Mouse (Mus musculus) urinary bladder, postnatal 4 days (tissue): ENCODE measurements at regions not wholly inside any gene's neighbourhood (a gene's known extent, or its start where the extent isn't known, plus 50 kb on each side); places are given as distances from the start of the nearest gene placed in this dataset.

Experiments
- DNase-seq, 2 experiments: peaks; one replicate each; pipeline ENCODE4 v3.0.0; 2021 to 2022; ENCODE audit warnings: low spot score in 2 of 2

DNA sequence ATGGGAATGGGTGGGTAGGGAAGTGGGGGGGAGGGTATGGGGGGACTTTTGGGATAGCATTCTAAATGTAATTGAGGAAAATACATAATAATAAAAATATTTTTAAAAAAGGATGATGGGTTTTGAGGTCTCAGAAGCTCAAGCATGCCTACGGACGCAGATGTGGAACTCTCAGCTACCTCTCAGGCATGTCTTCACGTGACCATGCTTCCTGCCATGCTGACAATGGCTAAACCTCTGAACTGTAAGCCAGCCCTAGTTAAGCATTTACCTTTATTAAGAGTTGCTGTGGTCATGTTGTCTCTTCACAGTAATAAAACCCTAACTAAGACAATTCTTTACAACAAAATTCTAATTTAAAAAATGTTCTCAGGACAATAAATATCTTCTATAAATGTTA, 80.0 kb downstream of the Tex36 start:
- no peak for DNase-seq

DNA sequence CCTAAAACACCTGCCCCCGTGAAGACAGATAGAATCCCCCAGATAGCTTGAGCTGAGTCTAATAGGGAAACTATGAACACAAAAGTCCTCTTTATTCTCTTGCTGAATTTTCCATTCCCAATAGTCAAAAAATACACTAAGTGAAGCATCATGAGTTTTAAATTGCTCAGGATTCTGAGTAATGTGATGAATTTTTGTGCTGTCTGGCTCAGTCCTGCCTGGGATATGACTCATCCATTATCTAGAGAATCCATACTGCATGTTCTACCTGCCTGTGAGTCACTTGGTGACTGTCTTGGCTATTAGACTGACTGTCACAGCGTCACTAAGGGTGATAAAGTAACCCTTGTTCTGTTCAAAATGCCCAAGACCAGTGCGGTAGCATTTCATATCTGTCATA, 83.0 kb downstream of the Tex36 start:
- no peak for DNase-seq

DNA sequence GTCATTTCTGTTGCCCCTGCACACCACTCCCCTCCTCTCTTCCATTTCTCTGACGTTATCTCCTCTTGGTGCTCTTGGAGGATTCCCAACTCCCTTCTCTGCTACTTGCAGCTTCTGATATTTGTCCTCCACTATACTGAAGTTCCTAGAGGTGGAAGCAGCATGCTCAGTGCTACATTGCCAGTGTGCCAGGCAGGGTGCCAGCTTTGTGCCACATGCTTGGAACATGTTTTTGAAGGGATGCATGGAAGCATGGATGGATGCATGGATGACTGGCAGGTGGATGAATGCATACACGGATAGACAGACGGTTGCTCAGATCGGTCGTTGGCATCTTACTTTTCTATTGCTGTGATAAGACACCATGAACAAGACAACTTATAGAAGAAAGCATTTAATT, 84.4 kb downstream of the Tex36 start:
- DNase-seq = no peak

DNA sequence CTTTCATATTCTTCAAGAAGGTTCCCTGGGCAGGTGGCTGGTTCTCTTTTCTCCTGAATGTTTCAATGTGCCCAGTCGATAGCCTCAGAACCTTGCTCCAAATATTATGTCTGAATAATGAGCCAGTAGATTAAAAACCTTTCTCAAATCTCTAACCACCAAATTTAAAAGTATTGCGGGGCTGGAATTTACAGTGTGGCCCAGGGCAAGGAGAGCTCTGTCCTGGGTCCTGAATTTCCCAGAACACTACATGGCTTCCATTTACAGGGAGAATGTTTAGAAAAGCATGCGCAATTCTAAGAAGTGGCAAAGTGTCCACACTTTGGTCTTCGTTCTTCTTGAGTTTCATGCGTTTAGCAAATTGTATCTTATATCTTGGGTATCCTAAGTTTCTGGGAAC, 91.0 kb downstream of the Tex36 start:
- no peak for DNase-seq

DNA sequence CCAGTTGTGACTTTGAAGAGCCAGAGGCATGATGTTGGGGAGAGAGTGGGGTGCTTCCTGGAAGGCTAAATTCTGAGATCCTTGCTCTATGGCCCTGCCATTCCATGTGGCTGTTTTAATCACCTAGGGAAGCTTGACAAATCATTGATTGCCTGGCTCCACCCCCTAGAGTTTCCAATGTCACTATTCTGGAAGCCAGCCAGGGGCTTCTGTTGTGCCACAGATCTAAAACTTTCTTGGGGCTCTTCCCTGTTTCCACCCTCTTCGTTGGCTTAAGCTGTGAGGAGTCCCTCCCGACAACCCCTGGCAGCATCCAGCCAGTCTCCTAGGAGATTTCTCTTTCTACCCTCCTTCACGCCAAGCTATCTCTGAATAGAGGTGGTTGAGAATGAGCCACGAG, 92.5 kb downstream of the Tex36 start:
- no peak for DNase-seq

DNA sequence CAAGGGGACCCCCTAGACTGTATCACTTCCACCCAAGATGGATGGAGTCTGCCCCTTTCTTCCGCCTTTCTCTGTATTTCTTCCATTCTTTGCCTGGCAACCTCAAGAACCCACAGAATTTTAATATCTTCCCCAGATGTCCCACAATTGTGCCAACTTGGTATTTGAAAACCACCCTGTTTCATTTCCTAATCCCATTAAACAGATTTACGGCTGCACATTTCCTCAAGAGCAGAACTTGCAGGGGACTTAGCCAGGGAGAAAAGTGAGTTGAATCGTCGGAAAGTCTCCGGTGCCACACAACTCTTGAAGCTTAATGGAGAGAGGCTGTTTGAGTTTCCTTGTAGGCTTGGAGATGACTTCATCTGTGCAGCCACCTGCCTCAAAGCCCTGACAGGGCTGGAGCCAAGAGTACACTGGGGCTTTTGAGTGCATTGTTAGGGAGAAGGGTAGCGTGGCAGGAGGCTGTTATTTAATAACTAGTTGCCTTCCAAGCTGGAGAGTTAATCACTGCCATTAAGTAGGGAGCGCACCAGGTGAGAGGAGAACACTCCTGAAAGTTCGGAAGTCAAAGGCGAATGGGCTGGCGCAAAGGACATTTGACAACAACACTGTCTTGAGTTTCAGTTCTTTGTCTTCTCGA, 93.5 kb downstream of the Tex36 start:
- no peak for DNase-seq

DNA sequence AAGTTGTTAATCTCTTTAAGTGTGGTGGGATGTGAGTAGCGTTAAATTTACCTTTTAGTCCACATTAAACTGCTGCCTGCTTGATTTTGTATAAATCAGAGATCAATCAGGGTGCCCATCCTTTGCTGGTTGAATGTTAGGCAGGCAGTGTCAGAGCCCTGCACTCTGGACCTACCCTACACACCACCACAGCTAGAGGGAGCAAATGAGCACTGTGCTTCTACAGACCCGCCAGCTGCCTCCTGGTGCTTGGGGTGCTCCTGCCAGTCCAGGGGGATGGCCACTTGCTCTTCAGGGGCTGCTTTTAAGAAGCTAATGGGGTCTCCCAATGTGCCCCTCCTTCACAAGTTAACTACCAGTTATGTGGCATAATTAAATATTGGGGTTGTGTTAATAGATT, 96.3 kb downstream of the Tex36 start:
- peak in 1 of 2 experiments; percentile 47 for DNase-seq

DNA sequence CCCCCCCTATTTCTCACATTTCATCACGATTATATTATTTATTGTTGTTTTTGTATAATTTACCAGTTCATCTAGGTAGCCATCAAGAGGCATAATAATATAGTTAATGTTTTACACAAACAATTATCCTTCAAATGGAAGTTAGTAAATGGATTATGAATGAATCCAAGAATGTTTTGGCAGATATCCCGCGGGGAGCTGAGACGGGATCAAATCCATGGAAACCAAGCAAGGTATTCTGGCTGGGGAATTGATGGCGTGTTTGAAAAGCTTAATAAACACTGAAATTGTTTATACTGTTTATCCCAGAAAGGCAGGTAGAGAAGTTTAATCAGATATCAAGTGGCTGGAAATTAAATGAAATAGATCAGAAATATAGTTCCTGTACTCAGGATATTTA, 98.0 kb downstream of the Tex36 start:
- no peak for DNase-seq

DNA sequence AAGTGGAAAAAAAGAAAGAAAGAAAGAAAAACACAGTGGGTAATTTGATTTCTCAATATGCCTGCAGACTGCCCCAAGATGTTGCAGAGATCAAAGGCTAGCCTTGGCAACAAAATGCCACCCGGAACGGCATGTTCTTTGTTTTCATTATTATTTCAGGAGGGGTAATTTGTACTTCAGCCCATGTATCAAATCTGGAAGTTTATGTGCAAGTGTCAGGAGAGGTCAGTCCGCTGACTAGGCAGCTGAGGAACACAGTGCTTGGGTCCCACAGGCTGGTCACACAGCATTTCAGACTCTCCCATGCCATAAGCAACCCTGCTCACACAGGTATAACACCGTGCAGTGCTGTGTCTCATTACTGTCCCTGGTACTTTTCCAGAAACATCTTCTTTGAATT, 99.2 kb downstream of the Tex36 start:
- DNase-seq = no peak

DNA sequence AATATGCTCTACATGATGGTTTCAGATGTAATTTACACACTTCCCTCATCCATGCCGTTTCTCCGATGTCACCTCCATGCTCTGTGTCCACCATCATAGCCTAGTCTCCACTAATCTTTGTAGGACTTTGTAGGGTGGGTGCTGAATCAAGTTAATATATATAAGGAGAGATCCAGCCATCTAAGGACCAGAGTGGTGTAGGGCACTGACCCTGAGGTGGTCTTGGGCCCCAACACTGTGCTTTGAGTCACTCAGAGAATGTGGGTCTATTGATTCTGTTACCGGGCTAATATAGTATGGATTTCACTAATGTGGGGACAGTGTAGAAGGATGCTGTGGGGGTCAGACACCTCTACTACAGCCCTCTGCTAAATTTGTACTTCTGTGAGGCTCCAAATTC, 104.4 kb downstream of the Tex36 start:
- no peak for DNase-seq

DNA sequence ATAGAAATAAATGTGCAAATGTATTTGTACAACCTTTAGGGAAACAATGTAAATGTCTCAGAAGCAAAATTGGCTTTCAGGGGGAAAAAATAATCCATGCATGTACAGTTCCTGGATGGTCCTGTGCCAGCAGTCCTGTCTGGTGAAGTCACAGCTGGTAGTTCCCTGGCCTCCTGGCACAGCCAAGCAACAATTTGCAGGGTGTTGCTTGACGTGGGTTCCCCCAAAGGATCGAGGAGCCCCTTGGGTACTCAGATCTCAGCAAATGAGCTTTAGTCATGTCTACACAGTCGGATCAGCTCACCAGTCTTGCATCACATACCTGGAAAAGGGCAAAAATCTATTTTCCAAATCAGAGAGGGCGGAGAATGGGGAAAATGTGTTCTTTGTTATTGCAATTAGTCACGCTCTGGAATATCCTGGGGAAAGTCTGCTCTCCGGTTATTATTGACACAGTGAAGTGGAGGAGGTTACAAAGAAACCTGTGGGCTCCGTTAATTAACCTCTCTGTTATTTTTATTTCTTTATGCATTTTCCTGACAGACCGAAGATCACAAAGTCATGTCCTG, 106.9 kb downstream of the Tex36 start:
- no peak for DNase-seq

DNA sequence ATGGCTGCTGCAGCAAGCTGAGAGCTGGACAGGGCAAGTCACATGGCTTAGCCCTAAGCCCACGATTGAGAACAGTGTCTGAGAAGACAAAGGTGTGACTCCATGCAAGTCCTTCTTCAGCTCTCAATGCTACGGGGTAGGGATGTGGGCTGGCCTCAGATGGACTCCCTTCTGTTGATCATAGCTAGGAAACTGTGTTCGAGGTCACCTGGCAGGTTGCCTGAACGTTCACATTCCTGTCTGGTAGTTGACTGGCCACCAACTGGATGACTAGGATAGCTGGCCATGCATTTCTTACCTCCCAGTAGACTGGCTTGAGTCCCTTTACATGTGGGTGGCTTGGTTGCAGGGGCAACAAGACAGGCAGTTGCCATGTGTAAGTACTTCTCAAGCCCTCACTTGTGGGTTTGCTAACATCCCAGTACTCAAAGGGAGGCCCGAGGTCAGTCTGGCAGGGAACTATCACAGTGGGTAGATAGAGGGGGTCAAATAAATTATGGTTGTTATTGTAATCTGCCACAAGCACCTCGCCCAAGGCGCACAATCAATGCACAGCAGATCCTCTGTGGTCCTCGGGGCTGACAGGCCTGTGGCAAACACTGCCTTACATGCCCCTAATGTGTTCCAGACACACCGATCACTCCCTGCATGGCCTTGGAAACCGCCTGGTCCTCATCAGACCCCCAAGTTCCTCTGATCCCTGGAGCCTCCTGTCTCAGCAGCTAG, 107.5 kb downstream of the Tex36 start:
- DNase-seq = no peak

DNA sequence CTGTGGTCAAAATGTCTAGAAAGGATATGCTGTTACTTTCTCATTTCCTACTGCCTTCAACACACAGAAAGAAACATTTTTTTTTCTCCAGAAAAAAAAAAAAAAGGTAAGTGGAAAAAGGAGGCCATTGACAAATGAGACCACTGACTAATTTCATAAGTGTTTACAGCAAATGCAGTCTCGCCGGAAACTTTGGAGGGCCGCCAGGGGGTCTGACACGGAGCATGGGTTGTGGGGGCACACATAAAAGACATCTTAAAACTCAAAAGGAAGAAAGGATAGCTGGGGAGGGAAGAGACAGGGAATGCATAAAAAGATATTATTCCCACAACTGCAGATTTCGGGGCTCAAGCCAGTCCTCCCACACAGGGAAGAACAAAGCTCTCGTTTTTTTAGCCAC, 109.3 kb downstream of the Tex36 start:
- DNase-seq = peak in 1 of 2 experiments; percentile 73

DNA sequence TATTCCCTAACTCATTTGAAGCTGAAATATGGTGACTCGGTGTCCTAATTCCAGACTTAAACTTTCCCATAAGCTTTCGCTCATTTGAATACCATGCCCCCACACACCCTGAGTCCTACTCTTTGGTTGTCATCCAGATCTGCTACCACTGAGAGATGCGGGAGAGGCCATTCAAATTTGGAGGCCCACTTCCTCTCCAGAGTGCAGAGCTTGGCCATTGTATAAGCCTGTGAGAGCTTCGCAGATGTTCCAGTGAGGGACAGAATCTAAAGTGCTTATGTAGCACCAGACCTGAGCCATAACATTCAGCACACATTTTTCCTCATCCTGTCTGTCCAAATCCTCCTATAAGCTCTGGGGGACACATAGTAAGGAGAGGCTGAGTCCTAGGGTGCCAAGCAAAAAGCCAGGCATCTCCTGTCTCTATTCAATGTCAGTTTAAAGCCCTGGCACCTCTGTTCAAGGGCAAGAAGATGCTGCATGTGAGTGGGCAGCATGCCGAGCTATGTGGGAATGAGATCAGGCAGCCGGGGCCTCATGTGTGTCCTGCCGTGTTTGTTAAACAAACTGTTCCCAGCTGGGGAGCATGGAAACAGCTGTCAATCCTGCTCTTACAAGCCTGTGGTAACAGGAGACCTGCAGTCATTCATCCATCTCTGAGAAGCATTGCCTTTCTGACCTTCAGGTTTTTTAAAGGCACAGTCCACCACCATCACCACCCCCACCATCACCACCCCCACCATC, 113.9 kb downstream of the Tex36 start:
- DNase-seq = no peak

DNA sequence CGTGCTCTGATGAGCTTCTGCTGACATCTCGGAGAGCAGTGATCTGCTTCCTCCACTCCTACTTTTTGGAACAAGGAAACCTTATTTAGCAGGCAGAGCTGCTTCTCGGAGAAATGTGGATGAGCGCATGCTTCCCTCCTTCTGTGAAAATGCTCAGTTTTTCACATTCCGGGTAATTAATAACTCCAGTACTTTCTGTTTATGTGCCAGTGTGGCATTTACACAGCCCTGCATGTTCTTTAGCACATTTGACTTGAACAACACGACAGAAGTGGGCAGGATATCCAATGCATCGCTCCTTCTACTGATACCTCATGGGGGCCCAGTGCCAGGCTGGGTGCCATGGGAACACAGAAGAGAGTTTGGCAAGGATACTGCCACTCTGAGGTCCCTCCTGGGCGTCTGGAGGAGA, 117.5 kb downstream of the Tex36 start:
- no peak for DNase-seq

DNA sequence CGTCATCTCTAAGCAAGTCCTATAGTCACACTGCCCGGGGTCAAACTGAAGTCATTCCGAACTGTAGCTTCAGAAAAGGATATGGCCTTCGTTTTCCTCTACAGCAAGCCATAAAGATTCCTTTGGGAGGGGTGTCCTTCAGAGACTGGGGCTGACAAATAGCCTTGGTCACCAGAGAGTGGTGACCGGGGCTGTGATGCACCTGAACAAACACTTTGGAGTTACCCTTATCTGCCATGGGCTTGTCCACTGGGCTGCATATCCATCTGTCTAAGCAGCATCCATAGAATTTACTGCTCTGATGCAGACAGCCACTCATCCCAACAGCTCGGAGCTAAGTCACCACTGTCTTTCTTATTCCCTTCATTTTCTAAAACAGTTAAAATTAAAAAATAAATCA, 120.4 kb downstream of the Tex36 start:
- DNase-seq = no peak

DNA sequence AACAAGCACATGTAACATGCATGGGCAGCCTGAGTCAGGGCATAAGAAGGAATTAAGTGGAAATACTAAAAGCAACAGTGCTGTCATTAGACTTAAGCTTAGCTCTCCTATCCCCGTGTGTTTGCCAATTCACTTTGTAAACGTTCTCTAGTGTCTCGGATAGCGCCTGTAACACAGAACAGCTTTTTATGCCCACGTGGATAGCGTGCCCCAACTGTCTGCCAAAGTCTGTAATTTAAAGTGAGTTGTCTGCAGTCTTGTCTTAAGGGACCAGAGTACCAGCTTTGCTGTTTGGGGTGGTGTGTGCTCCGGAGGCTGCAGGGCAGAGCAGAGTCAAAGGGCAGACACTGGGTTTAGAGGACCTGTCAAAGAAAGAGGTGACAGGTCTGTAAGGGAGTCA, 122.3 kb downstream of the Tex36 start:
- DNase-seq = no peak

DNA sequence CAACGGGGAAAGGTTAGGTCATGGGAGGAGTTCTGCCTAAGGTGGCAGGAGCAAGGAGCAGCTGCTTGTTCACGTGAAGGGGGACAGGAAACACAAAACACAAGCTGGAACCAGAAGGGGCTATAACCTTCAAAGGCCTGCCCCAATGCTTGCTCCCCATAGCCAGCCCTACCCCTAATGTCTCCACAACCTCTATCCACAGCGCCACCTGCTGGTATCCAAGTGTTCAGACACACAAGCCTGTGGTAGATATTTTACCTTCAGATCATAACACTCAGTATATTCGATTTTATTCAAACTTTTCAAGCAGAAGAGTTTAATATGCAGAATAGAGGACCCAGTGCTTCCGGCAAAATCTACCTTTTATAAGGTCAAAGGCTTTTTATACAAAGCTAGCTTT, 124.0 kb downstream of the Tex36 start:
- no peak for DNase-seq

DNA sequence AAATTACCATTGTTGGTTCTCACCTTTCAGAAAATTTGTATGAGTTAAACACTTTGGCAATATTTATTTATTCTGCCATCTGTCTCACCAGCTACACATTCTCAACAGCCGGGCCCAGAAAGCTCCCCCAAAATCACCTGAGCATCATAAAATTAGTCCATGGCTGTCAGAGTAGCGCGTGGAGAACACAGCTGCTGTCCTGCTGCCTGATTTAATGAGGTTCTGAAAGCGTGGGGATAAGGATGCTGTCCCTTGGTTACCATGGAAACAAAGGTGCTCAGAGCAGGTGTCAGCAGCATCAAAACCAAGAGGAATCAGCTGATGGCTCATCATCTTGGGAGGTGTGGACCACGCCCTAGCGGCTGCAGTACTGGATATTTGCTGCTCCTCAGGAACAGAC, 124.7 kb downstream of the Tex36 start:
- no peak for DNase-seq

DNA sequence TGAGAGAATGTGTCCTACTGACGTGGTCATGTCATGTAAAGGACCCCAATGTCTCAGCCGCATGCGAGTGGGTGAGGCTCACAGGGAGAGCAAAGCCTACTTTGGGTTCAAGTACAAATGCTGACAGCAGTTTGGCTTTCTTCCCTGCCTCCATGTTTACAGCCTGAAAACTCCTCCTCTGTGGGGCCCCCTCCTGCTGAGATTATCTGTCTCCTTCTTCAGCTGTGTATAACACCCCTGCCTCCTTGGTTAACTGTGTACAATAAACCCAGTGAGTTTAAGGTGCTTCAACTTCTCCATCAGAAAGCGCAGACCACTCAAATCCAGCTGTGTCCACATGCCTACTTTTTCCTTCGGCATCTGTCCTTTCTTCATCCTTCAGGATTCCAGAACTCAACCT, 130.3 kb downstream of the Tex36 start:
- no peak for DNase-seq

DNA sequence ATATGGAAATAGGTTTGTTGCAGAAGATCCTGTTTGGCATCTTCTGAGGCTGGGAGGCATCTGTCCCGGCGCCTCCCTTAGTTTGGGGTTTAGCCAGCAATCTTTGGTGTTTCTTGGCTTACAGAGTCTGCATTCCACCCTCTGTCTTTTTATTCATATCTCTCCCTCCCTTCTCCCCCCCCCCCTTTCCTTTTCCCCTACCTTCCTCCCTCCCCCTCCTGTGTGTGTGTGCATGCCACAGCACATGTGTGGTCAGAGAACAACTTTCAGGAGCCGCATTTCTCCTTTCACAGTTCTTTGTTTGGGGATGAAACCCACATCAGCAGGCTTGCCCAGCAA, 131.4 kb downstream of the Tex36 start:
- no peak for DNase-seq

DNA sequence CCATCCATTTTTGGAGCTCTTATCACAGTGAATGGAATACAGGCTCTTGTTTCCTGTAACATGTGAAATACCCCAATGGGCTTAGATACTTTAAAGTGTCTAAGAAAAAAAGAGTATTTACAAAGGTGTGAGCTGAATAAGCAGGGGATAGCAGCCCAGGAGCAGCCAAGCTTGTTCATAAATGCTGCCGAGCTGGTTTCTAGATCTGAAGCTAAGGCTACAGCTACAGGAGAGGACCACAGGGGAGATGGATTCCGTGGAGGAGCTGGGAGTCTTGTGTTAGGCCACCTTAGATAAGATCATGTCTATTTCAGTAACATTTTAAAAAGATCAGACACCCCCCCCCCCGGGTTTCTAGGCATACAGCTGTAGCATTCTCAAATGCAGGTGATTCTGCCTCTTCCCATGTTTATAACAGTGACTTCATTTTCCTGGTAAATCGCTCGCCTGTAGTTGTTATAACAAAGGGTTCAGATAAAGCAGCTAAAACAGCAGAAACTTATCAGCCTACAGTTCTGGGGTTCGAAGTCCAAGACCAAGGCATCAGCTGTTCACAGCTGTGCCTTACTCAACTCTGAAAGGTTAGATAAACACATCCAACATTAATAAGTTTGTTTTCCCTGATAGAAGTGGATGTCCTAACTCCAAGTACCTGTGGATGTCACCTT, 131.9 kb downstream of the Tex36 start:
- no peak for DNase-seq
